Mouse (Mus musculus) monocyte, adult 2 months (primary cell): ENCODE data around the gene Hid1.
A peak's percentile ranks its signal among the peaks of the same experiment; 100 is the strongest.
"Not testable (repeated sequence)": the region's sequence is repeated elsewhere in the genome, so short reads cannot be mapped to it uniquely, and the experiment has no call there.

Source experiments
- DNase-seq, 2 experiments: peaks; one replicate each; pipeline ENCODE4 v3.0.0; 2022; ENCODE audit warnings: low spot score in 2 of 2, low read depth in 1 of 2

Gene Hid1

DNA sequence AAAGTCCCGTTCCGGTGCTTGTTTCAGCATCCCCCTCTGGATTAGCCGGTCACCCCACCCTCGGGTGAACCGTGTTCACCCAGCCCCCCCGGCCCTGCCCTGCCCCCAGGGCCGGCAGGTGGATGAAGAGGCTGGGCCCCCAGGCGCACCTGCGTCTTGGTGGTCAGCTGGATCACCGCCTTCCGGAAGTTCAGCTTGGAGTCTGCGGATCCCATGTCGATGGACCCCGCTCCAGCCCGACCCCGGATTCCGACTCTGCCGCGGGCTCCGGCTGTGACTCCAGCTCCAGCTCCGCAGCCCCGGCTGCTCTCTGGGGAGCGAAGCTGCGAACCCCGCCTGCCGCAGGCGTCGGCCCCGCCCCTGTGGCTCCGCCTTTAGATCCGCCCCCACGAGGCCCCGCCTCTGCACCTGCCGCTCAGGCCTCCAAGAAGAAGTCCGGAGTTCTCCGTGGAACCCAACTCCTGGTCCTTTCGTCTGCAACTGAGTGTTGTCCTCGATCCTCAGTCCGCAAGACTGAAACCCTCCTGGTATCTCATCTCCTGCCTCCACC, at the start of gene Hid1:
Gene Hid1 (minus strand): TSS at position 362 of the 550 bp plus-strand sequence.
- peak in 1 of 2 experiments; percentile 46 for DNase-seq

- no peak for DNase-seq
These were observed 42.0 kb upstream of the Hid1 start for GRCm38 (mm10) chr11:115409556-115409955.

DNA sequence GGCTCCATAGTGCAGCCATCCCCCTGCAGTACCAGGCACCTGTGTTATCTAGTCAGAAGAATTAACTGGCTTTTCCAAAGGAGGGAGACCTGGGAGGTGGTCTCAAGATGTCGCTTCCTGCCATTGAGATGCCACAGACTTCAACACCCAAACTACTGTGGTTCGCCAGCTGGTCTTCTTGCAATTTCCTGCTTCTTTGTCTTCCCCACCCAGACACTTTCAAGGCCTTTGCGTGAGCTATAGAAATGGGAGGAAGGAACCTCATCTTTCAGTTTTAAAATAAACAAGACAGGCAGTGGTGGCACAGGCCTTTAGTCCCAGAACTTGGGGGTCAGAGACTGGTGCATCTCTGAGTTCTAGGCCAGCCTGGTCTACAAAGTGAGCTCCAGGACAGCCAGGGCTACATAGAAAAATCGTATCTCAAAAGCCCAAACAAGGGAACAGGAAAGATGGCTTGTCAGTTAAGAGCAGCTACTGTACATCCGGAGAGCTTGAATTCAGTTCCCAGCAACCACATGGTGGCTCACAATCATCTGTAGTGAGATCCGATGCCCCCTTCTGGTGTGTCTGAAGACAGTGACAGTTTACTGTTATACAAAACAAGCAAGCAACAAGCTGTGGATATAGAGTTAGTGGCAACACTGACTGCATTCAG, 40.8 kb upstream of the Hid1 start:
- DNase-seq: no peak

DNA sequence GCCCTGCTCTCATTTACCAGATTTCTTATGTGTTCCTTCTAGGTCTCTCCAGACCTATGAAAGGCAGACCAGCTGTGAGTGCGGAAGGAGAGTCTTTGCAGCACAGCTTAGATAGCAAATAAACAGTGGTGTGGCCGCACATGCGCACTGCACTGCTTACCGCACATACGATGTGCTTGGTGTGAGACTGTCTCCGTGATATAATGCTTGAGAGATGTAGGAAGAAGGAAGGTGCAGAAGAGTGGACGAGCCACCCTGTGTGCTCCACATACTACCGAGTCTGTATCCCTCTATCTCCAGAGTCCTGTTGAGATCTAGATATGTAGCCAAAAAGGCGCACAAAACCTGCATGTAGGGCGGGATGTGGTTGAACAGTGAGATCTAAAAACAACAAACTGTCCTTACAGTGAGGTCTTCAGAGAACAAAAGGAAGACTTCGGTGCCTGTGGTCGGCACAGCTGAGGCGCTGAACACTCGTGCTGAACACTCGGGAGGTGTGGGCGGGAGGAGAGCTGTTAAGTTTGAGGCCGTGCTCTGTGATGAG, 39.4 kb upstream of the Hid1 start:
- DNase-seq: no peak

GRCm38 (mm10) chr11:115405723-115406122, 38.2 kb upstream of the Hid1 start:
- no peak for DNase-seq

DNA sequence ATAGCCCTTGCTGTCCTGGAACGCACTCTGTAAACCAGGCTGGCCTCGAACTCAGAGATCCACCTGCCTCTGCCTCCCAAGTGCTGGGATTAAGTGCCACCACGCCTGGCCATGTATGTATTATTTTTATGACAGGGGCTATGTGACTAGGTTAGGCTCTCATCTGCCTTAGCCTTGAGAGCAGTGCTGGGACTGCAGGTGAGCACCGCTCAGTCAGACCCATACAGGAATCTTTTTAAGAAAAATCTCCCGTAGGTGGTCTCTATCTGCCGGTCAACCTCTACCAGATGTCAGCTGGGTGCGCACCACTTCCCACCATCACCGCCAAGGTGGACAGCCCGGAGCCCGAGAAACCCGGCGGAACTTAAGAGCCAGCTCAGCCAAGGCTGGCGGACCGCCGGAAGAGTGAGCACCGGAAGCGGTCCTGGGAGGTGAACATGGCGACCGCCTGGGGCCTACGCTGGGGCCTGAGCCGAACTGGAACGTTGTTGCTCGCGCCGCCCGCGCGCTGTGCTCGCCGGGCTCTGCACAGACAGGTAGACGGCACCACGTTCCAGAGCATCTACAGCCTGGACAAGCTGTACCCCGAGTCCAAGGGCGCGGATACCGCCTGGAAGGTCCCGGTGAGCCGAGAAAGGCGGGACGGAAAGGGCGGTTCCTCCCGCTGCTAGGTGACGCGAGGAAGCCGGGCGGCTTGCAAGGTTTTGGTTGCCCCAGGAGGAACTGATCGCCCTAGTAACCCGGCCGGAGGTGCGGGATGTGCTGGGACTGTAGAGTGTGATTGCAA, 36.0 kb upstream of the Hid1 start, which contains the start of gene Mrpl58:
Gene Mrpl58 (plus strand): TSS at position 415 of the 787 bp plus-strand sequence.
- DNase-seq: peak; percentile 61 to 76

- no peak for DNase-seq
These were observed 33.3 kb upstream of the Hid1 start for GRCm38 (mm10) chr11:115400630-115401391.

- no peak for DNase-seq
These were observed 32.6 kb upstream of the Hid1 start for GRCm38 (mm10) chr11:115400126-115400525.

- DNase-seq: no peak
These were observed 30.5 kb upstream of the Hid1 start for GRCm38 (mm10) chr11:115398085-115398484.

DNA sequence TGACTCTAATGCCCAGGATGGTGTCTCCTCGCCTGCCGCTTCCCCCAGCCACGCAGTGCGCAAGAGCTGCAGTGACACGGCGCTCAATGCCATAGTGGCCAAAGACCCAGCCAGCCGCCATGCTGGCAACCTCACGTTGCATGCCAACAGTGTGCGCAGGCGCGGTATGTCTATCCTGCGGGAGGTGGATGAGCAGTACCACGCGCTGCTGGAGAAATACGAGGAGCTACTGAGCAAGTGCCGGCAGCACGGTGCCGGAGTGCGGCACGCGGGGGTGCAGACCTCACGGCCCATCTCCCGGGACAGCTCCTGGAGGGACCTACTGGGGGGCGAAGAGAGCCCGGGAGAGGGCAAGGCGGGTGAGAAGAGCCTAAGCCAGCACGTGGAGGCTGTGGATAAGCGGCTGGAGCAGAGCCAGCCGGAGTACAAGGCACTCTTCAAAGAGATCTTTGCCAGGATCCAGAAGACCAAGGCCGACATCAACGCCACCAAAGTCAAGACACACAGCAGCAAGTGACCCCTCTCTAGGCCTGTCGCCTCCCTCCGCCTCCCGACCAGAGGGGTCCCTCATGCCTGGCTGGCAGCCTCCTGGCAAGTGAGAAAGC, 26.3 kb upstream of the Hid1 start:
- no peak for DNase-seq

DNA sequence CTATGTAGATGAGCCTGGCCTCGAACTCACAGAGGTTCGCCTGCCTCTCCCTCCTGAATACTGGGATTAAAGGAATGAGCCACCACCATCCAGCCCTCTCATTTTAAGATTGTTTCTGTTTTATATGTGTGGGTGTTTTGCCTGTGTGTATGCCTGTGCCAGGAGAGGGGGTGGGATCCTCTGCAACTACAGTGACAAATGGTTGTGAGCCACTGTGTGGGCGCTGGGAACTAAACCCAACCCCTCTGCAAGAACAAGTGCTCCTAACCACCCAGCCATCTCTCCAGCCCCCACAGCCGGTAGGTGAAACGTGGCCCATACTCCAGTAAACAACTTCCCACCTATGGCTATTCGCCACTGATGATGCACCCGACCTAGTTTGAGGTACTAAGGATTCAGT, 23.8 kb upstream of the Hid1 start:
- DNase-seq: no peak

- not testable (repeated sequence) for DNase-seq
These were observed 19.3 kb upstream of the Hid1 start for GRCm38 (mm10) chr11:115386859-115387258.

DNA sequence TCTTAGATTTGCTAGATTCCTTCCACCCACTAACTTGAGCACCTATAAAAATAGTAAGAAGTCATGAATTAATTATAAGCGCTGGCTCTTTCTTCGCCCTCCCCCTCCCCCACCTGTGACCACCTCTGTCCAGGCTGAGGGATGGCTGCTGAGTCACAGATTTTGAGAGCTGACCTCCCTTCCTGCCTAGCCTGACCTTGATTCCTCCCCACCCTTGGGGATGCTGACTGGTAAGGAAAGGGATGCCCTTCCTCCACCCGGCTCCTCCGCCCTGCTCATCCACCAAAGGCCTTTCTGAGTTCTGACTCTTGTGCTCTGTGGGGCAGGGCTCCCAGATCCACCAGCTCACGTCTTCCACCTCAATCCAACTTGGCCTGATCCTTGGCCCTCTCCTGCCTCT, 17.0 kb upstream of the Hid1 start:
- no peak for DNase-seq

DNA sequence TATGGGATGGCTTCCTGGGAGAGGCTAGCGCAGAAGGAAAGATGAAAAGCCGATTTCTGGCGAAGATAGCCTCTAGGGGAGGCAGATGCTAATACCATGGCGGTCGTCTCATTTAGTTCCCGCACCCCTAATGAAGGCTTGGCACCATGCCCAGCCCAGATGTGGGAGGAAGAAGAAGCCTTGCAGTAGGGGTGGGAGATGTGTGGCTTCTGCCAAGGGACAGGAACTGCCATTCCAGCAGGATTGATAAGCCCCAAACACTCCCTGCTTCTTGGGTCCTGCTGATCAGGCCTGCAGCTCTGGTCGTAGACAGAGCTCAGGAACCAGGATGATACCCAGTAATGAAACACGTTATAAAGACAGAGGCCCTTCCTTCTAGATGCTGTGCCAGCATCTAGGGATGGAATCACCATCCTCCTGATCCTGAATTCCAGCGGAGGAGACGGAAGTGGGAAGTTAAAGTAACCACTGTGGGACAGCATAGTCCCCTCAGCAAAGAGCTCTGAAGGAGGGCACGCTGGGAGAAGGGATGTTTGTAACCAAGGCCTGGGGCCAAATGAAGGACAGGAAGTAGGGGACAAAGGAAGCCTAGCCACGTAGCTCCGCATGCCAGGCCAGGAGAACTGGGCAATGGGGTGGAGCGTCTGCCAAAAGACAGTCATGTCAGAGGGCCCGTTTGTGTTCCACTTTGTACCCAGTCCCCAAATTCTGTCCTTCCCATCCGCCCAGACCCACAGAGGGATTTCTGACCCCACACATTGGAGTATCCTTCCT, 16.3 kb upstream of the Hid1 start:
- DNase-seq: no peak

DNA sequence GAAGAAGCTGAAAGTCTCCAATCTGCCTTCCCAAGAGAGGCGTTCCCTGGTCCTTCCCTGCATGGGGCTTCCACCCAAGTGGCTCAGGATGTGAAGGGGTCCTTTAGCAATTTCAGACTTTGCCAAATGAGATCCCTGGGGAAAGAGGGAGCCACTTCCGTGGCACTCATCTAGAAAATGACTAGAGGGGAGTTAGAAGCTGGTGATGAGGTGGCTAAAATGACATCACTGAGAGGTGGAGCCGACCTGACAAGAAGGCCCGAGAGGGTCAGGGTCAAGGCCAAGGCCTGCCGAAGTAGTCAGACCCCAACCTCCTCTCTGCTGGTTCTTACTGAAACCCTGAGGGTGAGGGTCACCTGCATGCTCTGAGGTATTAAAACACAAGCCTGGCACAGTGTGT, 15.3 kb upstream of the Hid1 start:
- no peak for DNase-seq

GRCm38 (mm10) chr11:115381743-115382539, 14.4 kb upstream of the Hid1 start, which contains the start of gene Cdr2l:
TSS of gene Cdr2l (plus strand) at chr11:115381916.
- DNase-seq: no peak

- DNase-seq: no peak
These were observed 13.7 kb upstream of the Hid1 start for GRCm38 (mm10) chr11:115381276-115381675.

GRCm38 (mm10) chr11:115377854-115378253, 10.3 kb upstream of the Hid1 start:
- no peak for DNase-seq

GRCm38 (mm10) chr11:115377254-115377653, 9.7 kb upstream of the Hid1 start:
- DNase-seq: no peak
